Mouse (Mus musculus): ENCODE data around the gene Ppme1. TPM values are rescaled to one million over a fixed set of nuclear protein-coding genes. Genes with fewer than 3 reads are reported as not detected.

The Ppme1 gene
- total and polyA plus RNA-seq, 3 experiments: 40.2 to 50.8 (median 45.6) TPM

Other genes starting within 250 kb of the Ppme1 start
- 5.3 and 5.7 TPM in 2 replicates for gene Lipt2, start 213.0 kb downstream of the Ppme1 start, total RNA-seq (2012; rRNA removed)
- 15.0 and 15.4 TPM in 2 replicates for gene Lipt2, start 213.0 kb downstream of the Ppme1 start, total RNA-seq (2014; rRNA removed)
- gene Lipt2, start 213.0 kb downstream of the Ppme1 start, polyA plus RNA-seq (2012; ENCODE audit: insufficient read length, low read depth): 7.7 and 10.3 TPM in 2 replicates
- gene Kcne3, start 195.8 kb downstream of the Ppme1 start, total RNA-seq (2012; rRNA removed): not detected in 2 replicates
- gene Kcne3, start 195.8 kb downstream of the Ppme1 start, total RNA-seq (2014; rRNA removed): not detected in 2 replicates
- gene Kcne3, start 195.8 kb downstream of the Ppme1 start, polyA plus RNA-seq (2012; ENCODE audit: insufficient read length, low read depth): not detected in 2 replicates
- gene Pgm2l1, start 144.9 kb downstream of the Ppme1 start, total RNA-seq (2012; rRNA removed): 1.2 and 1.3 TPM in 2 replicates
- gene Pgm2l1, start 144.9 kb downstream of the Ppme1 start, total RNA-seq (2014; rRNA removed): 3.9 and 4.1 TPM in 2 replicates
- gene Pgm2l1, start 144.9 kb downstream of the Ppme1 start, polyA plus RNA-seq (2012; ENCODE audit: insufficient read length, low read depth): 3.4 and 3.5 TPM in 2 replicates
- gene P4ha3, start 86.8 kb downstream of the Ppme1 start, total RNA-seq (2012; rRNA removed): not detected in 2 replicates
- not detected in 2 replicates for gene P4ha3, start 86.8 kb downstream of the Ppme1 start, total RNA-seq (2014; rRNA removed)
- not detected in 2 replicates for gene P4ha3, start 86.8 kb downstream of the Ppme1 start, polyA plus RNA-seq (2012; ENCODE audit: insufficient read length, low read depth)
- gene C2cd3, start 74 bp downstream of the Ppme1 start, total RNA-seq (2012; rRNA removed): 15.4 and 16.7 TPM in 2 replicates
- gene C2cd3, start 74 bp downstream of the Ppme1 start, total RNA-seq (2014; rRNA removed): 10.5 and 11.7 TPM in 2 replicates
- 20.3 and 25.0 TPM in 2 replicates for gene C2cd3, start 74 bp downstream of the Ppme1 start, polyA plus RNA-seq (2012; ENCODE audit: insufficient read length, low read depth)
- not detected in 2 replicates for gene Ucp3, start 100.7 kb upstream of the Ppme1 start, total RNA-seq (2012; rRNA removed)
- gene Ucp3, start 100.7 kb upstream of the Ppme1 start, total RNA-seq (2014; rRNA removed): not detected in 2 replicates
- 0.13 TPM in 1 of 2 replicates, not detected in the other for gene Ucp3, start 100.7 kb upstream of the Ppme1 start, polyA plus RNA-seq (2012; ENCODE audit: insufficient read length, low read depth)
- gene Ucp2, start 121.0 kb upstream of the Ppme1 start, total RNA-seq (2012; rRNA removed): 94.0 and 131 TPM in 2 replicates
- gene Ucp2, start 121.0 kb upstream of the Ppme1 start, total RNA-seq (2014; rRNA removed): 102 and 131 TPM in 2 replicates
- 542 and 635 TPM in 2 replicates for gene Ucp2, start 121.0 kb upstream of the Ppme1 start, polyA plus RNA-seq (2012; ENCODE audit: insufficient read length, low read depth)
- gene Dnajb13, start 142.7 kb upstream of the Ppme1 start, total RNA-seq (2012; rRNA removed): 11.8 and 15.6 TPM in 2 replicates
- 24.5 and 32.0 TPM in 2 replicates for gene Dnajb13, start 142.7 kb upstream of the Ppme1 start, total RNA-seq (2014; rRNA removed)
- 13.9 and 17.8 TPM in 2 replicates for gene Dnajb13, start 142.7 kb upstream of the Ppme1 start, polyA plus RNA-seq (2012; ENCODE audit: insufficient read length, low read depth)
- gene Coa4, start 164.8 kb upstream of the Ppme1 start, total RNA-seq (2012; rRNA removed): 22.9 and 25.5 TPM in 2 replicates
- 20.3 and 24.1 TPM in 2 replicates for gene Coa4, start 164.8 kb upstream of the Ppme1 start, total RNA-seq (2014; rRNA removed)
- 22.0 and 24.1 TPM in 2 replicates for gene Coa4, start 164.8 kb upstream of the Ppme1 start, polyA plus RNA-seq (2012; ENCODE audit: insufficient read length, low read depth)
- 11.1 and 12.0 TPM in 2 replicates for gene Rab6a, start 235.1 kb upstream of the Ppme1 start, total RNA-seq (2012; rRNA removed)
- gene Rab6a, start 235.1 kb upstream of the Ppme1 start, total RNA-seq (2014; rRNA removed): 30.7 and 35.2 TPM in 2 replicates
- 23.2 and 30.7 TPM in 2 replicates for gene Rab6a, start 235.1 kb upstream of the Ppme1 start, polyA plus RNA-seq (2012; ENCODE audit: insufficient read length, low read depth)
- 39.1 and 42.5 TPM in 2 replicates for gene Mrpl48, start 236.0 kb upstream of the Ppme1 start, total RNA-seq (2012; rRNA removed)
- gene Mrpl48, start 236.0 kb upstream of the Ppme1 start, total RNA-seq (2014; rRNA removed): 99.4 and 104 TPM in 2 replicates
- gene Mrpl48, start 236.0 kb upstream of the Ppme1 start, polyA plus RNA-seq (2012; ENCODE audit: insufficient read length, low read depth): 98.5 and 110 TPM in 2 replicates

Measured in CH12.LX (cell line).